Mouse (Mus musculus) testis, adult 2 months (tissue): ENCODE data around the gene Chrnb2. TPM values are rescaled to one million over a fixed set of nuclear protein-coding genes. Genes with fewer than 3 reads are reported as not detected.

ENCODE experiments used
- H3K27ac ChIP-seq: fragments of 200-500 bp; 2 replicates; pipeline ENCODE4 v1.5.1; 2012; ENCODE audit warnings: low read depth, low read length; ENCODE audit not compliant: control insufficient read depth, insufficient read depth
- H3K27me3 ChIP-seq: fragments of 200-500 bp; 2 replicates; pipeline ENCODE4 v1.6.1; 2012; ENCODE audit warnings: mild to moderate bottlenecking, low read length, moderate library complexity; ENCODE audit not compliant: control insufficient read depth, insufficient read depth
- H3K36me3 ChIP-seq: fragments of 200-500 bp; 2 replicates; pipeline ENCODE4 v1.6.1; 2012; ENCODE audit warnings: mild to moderate bottlenecking, low read length; ENCODE audit not compliant: control insufficient read depth, insufficient read depth
- H3K4me1 ChIP-seq: fragments of 200-500 bp; 2 replicates; pipeline ENCODE4 v1.6.1; 2012; ENCODE audit warnings: low read length; ENCODE audit not compliant: control insufficient read depth, insufficient read depth
- H3K4me3 ChIP-seq: fragments of 200-500 bp; 2 replicates; pipeline ENCODE4 v1.5.1; 2012; ENCODE audit warnings: low read depth, mild to moderate bottlenecking, low read length, moderate library complexity, mixed read lengths; ENCODE audit not compliant: control insufficient read depth
- CTCF ChIP-seq: fragments of 200-500 bp; IDR thresholded peaks from 2 replicates; pipeline ENCODE4 v1.5.1; 2012; ENCODE audit warnings: low read depth, mild to moderate bottlenecking, inconsistent platforms, low read length, moderate library complexity; ENCODE audit not compliant: control insufficient read depth, insufficient read depth, insufficient replicate concordance
- POLR2A ChIP-seq: fragments of 200-500 bp; IDR thresholded peaks from 2 replicates; pipeline ENCODE4 v1.6.1; 2012; ENCODE audit warnings: low read depth, mild to moderate bottlenecking, inconsistent platforms, low read length, moderate library complexity; ENCODE audit not compliant: control insufficient read depth
- polyA plus RNA-seq: library from polyadenylated mRNA; depleted of rRNA; stranded (reverse); fragments of >200 nt; gene quantifications from 2 replicates; pipeline ENCODE4 v1.2.3, GENCODE M21; 2012

Gene Chrnb2
- polyA plus RNA-seq, 1 experiment = 4.5 TPM

GRCm38 (mm10) chr3:89769584-89769983 lies 5.2 kb upstream of the Chrnb2 start:
- no peaks in the 10 kb centered on the region; the same call in 1 of the 2 replicates for H3K36me3 ChIP-seq
- H3K27me3 ChIP-seq = no peaks in the 10 kb centered on the region
- no peak overlapping the region for H3K4me3 ChIP-seq
- no peak overlapping the region for H3K27ac ChIP-seq
- TF ChIP-seq POLR2A = no peak
- TF ChIP-seq CTCF = no peak
- peaks cover 4% of the 10 kb centered on the region for H3K4me1 ChIP-seq

GRCm38 (mm10) chr3:89759786-89760185 lies 4.6 kb downstream of the Chrnb2 start:
- Histone ChIP-seq H3K27ac (no peak overlapping the region), H3K27me3 (no peaks in the 10 kb centered on the region), H3K4me1 (peaks cover 11% of the 10 kb centered on the region), H3K36me3 (no peaks in the 10 kb centered on the region), H3K4me3 (no peak overlapping the region)
- TF ChIP-seq POLR2A (no peak), CTCF (no peak)

- no peaks in the 10 kb centered on the region for H3K36me3 ChIP-seq
- TF ChIP-seq CTCF (no peak), POLR2A (no peak)
- peaks cover 3% of the 10 kb centered on the region; the same call in 1 of the 2 replicates for H3K4me1 ChIP-seq
- H3K27ac ChIP-seq = no peak overlapping the region
- no peaks in the 10 kb centered on the region for H3K27me3 ChIP-seq
- H3K4me3 ChIP-seq = no peak overlapping the region
Observed at GRCm38 (mm10) chr3:89757851-89758250, 6.6 kb downstream of the Chrnb2 start.

- H3K4me1 ChIP-seq = peaks cover 3% of the 10 kb centered on the region; the same call in 1 of the 2 replicates
- TF ChIP-seq POLR2A (no peak), CTCF (no peak)
- no peak overlapping the region for H3K4me3 ChIP-seq
- no peak overlapping the region for H3K27ac ChIP-seq
- H3K36me3 ChIP-seq = no peaks in the 10 kb centered on the region
- no peaks in the 10 kb centered on the region for H3K27me3 ChIP-seq
Observed at GRCm38 (mm10) chr3:89755283-89755682, 9.1 kb downstream of the Chrnb2 start.

- Histone ChIP-seq H3K36me3 (no peaks in the 10 kb centered on the region), H3K4me3 (no peak overlapping the region), H3K27ac (no peak overlapping the region; the same call in 1 of the 2 replicates), H3K4me1 (peaks cover 3% of the 10 kb centered on the region; the same call in 1 of the 2 replicates), H3K27me3 (no peaks in the 10 kb centered on the region)
- TF ChIP-seq CTCF (no peak), POLR2A (no peak)
Observed at GRCm38 (mm10) chr3:89752307-89752706, 12.1 kb downstream of the Chrnb2 start.

DNA sequence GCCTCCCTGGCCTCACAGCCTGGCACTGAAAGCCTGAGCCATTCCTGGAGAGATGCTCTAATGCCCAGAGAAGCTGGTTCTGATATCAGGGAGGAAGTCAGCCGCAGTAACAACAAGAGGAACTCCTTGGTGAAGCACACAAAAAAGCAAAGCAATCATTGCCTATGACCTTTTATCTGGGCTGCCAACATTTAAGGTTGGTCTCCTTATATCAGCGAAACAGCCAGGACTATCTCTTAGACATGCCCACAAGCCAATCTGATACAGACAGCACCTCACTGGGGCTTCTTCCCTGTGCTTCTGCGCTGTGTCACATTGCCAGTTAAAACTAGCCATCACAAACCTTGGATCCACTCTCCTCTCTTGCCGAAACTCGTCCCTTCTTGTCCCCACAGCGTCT lies 25.9 kb downstream of the Chrnb2 start:
- Histone ChIP-seq H3K27ac (no peak overlapping the region), H3K36me3 (no peaks in the 10 kb centered on the region; the same call in none of the 2 replicates), H3K27me3 (no peaks in the 10 kb centered on the region), H3K4me1 (no peaks in the 10 kb centered on the region), H3K4me3 (no peak overlapping the region)
- TF ChIP-seq CTCF = no peak
- no peak for TF ChIP-seq POLR2A

GRCm38 (mm10) chr3:89732091-89732490 lies 32.3 kb downstream of the Chrnb2 start:
- TF ChIP-seq POLR2A (no peak), CTCF (no peak)
- peaks cover 10% of the 10 kb centered on the region for H3K4me1 ChIP-seq

GRCm38 (mm10) chr3:89730350-89731331 lies 33.8 kb downstream of the Chrnb2 start:
- TF ChIP-seq POLR2A = peak; percentile 30; the same call in 1 of the 2 replicates
- no peak for TF ChIP-seq CTCF
- Histone ChIP-seq H3K4me3 (peak overlapping the region; percentile 91), H3K4me1 (peaks cover 10% of the 10 kb centered on the region), H3K27me3 (no peaks in the 10 kb centered on the region), H3K36me3 (no peaks in the 10 kb centered on the region), H3K27ac (peak overlapping the region; percentile 71)

More at GRCm38 (mm10) chr3:89732091-89732490, 32.3 kb downstream of the Chrnb2 start:
- Histone ChIP-seq H3K4me3 (no peak overlapping the region), H3K27me3 (no peaks in the 10 kb centered on the region), H3K36me3 (no peaks in the 10 kb centered on the region), H3K27ac (no peak overlapping the region)
